In the genomic region with DNA sequence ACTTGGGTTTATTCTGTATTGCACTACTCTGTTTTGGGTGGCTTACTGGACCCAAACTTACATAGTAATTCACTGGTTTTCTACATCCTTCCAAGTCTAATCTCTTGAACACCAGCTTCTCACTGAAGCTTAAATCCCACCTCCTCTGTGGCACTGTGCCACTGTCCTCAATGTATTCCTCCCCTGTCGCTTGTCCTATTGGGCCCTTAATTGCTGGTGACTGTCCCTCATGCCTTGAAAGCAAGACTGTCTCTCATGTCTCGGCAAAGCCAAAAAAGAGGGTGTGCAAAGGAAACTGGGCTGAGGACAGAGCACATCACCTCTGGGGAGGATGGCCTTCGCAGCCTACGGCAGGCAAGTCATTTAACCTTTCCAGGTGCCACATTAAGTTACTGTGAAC, we compare ENCODE assay signal across 9 mouse cellular contexts. TPM values are rescaled to one million over a fixed set of nuclear protein-coding genes. Genes with fewer than 3 reads are reported as not detected.
A peak's percentile ranks its signal among the peaks of the same experiment; 100 is the strongest.
DNase-seq lines count a peak whose midpoint lies in the region; ATAC-seq and TF ChIP-seq lines count a peak whose summit lies in the region.
"Had no signal": no experiment of that assay in that cellular context is flagged by ENCODE, and none has a peak within 500 bp of the region (broad histone marks: within the 10 kb centered on the region; RNA-seq: fewer than 3 reads in every experiment).

No protein-coding gene starts in this region.

- H3K27ac ChIP-seq in heart, embryonic 11.5 days (ENCODE audit: low read depth, low read length): no peak overlapping the region
- H3K27ac ChIP-seq in forebrain, postnatal 0 days (ENCODE audit: low read depth, low read length): peak overlapping the region; percentile 89; the same call in 1 of the 2 replicates
- H3K27ac ChIP-seq in midbrain, embryonic 10.5 days (replicated peaks): peak overlapping the region; percentile 93

- peak overlapping the region; percentile 95 for H3K9ac ChIP-seq in heart, embryonic 11.5 days (ENCODE audit: low read depth, low read length)
- peak overlapping the region; percentile 89 for H3K9ac ChIP-seq in forebrain, postnatal 0 days

- WGBS in heart, embryonic 11.5 days (ENCODE audit: insufficient replicate concordance): 28% methylated on average over 4 of the region's 4 CpGs
- 16% methylated on average over 4 of the region's 4 CpGs for WGBS in forebrain, postnatal 0 days
- WGBS in midbrain, embryonic 10.5 days: 31% methylated on average over 4 of the region's 4 CpGs

- H3K36me3 ChIP-seq in heart, embryonic 11.5 days (ENCODE audit: control insufficient read depth, insufficient read depth, low read length): peaks cover 23% of the 10 kb centered on the region
- peaks cover 51% of the 10 kb centered on the region for H3K36me3 ChIP-seq in E14TG2a.4 (ENCODE audit: insufficient read depth, low read length)
- peaks cover 30% of the 10 kb centered on the region for H3K36me3 ChIP-seq in forebrain, postnatal 0 days (ENCODE audit: insufficient read depth)
- H3K36me3 ChIP-seq in midbrain, embryonic 10.5 days: peaks cover 44% of the 10 kb centered on the region

- H3K4me2 ChIP-seq in heart, embryonic 11.5 days: peak overlapping the region; percentile 74
- H3K4me2 ChIP-seq in forebrain, postnatal 0 days (ENCODE audit: low read depth): peak overlapping the region; percentile 61

- H3K4me3 ChIP-seq in heart, embryonic 11.5 days (ENCODE audit: low read depth, low read length): peak overlapping the region; percentile 99
- peak overlapping the region; percentile 100 for H3K4me3 ChIP-seq in E14TG2a.4 (replicated peaks; ENCODE audit: low read length)
- H3K4me3 ChIP-seq in forebrain, postnatal 0 days (ENCODE audit: low read depth, low read length): peak overlapping the region; percentile 77
- H3K4me3 ChIP-seq in midbrain, embryonic 10.5 days: peak overlapping the region; percentile 70

- H3K9me3 ChIP-seq in heart, embryonic 11.5 days (replicated peaks; ENCODE audit: control insufficient read depth, low read length): 0 out of 2 replicates have a peak, but pooled peaks cover 4% of the 10 kb centered on the region
- H3K9me3 ChIP-seq in E14TG2a.4 (ENCODE audit: low read length): peaks cover 25% of the 10 kb centered on the region
- H3K9me3 ChIP-seq in forebrain, postnatal 0 days (ENCODE audit: low read length): no peaks in the 10 kb centered on the region
- H3K9me3 ChIP-seq in midbrain, embryonic 10.5 days (replicated peaks): no peaks in the 10 kb centered on the region; the same call in 1 of the 2 replicates

- ATAC-seq in heart, embryonic 11.5 days (replicated peaks; ENCODE audit: insufficient number of reproducible peaks, low FRiP score, low TSS enrichment): no peak
- ATAC-seq in forebrain, postnatal 0 days: no peak
- ATAC-seq in inflammation-experienced regulatory T-cells, adult 6 months: no peak

- H3K27me3 ChIP-seq in heart, embryonic 11.5 days (ENCODE audit: control insufficient read depth, insufficient read depth, low read length): no peaks in the 10 kb centered on the region
- no peaks in the 10 kb centered on the region for H3K27me3 ChIP-seq in E14TG2a.4 (ENCODE audit: insufficient read depth, low read length)
- no peaks in the 10 kb centered on the region for H3K27me3 ChIP-seq in forebrain, postnatal 0 days (ENCODE audit: insufficient read depth, low read length)
- no peaks in the 10 kb centered on the region for H3K27me3 ChIP-seq in midbrain, embryonic 10.5 days (ENCODE audit: low read depth, poor library complexity, severe bottlenecking)
- H3K27me3 ChIP-seq: Patski had no signal

- peaks cover 8% of the 10 kb centered on the region; the same call in 1 of the 2 replicates for H3K4me1 ChIP-seq in heart, embryonic 11.5 days (ENCODE audit: control insufficient read depth, insufficient read depth, low read length)
- H3K4me1 ChIP-seq in E14TG2a.4 (replicated peaks; ENCODE audit: low read depth, low read length): peaks cover 67% of the 10 kb centered on the region
- 0 out of 2 replicates have a peak, but pooled peaks cover 5% of the 10 kb centered on the region for H3K4me1 ChIP-seq in forebrain, postnatal 0 days (ENCODE audit: insufficient read depth)
- H3K4me1 ChIP-seq in midbrain, embryonic 10.5 days: peaks cover 14% of the 10 kb centered on the region

- TF ChIP-seq CTCF in E14TG2a.4 (conservative IDR thresholded peaks at IDR 0.05; ENCODE audit: low read length): no peak
- no peak for TF ChIP-seq CTCF in forebrain, postnatal 0 days (IDR thresholded peaks at IDR 0.05; ENCODE audit: low read depth)

- no peak for DNase-seq in heart, adult 8-10 months (ENCODE audit: low spot score)
- no peak for DNase-seq in forebrain, postnatal 0 days
- DNase-seq in midbrain, embryonic 10.5 days (ENCODE audit: low spot score): no peak
- no peak for DNase-seq in layer of hippocampus, adult 9-11 months
- no peak for DNase-seq in spleen, postnatal 4 days (ENCODE audit: low spot score in 2 of 2)

RNA-seq across cellular contexts. Expression of gene Eef1e1, which starts 1.0 kb away (rescaled TPM):
- 42.7 and 45.2 TPM in 2 replicates for polyA plus RNA-seq in heart, embryonic 11.5 days (2014; fragmentation: Nextera tagmentation; extraction: Ambion mirVana)
- total RNA-seq in heart, adult 8-10 months (2022): 10 to 100 TPM; 11.4 to 17.3 (median 14.8) TPM
- total RNA-seq in forebrain, postnatal 0 days (2014; rRNA removed): 45.2 and 46.3 TPM in 2 replicates
- polyA plus RNA-seq in forebrain, postnatal 0 days (2015; fragmentation: Nextera tagmentation; extraction: Ambion mirVana): 106 and 116 TPM in 2 replicates
- 68.5 and 73.9 TPM in 2 replicates for polyA plus RNA-seq in midbrain, embryonic 10.5 days (2016; fragmentation: Nextera tagmentation; extraction: Ambion mirVana)
- polyA plus RNA-seq in inflammation-experienced regulatory T-cells, adult 6 months (2017; shearing (Covaris generic)): 10 to 100 TPM; 42.6 to 49.3 (median 45.5) TPM

RNA-seq across cellular contexts. Expression of gene Bloc1s5, which starts 23.0 kb away (rescaled TPM):
- polyA plus RNA-seq in heart, embryonic 11.5 days (2014; fragmentation: Nextera tagmentation; extraction: Ambion mirVana): 17.9 and 18.9 TPM in 2 replicates
- 10 to 100 TPM; 10.7 to 14.6 (median 11.4) TPM for total RNA-seq in heart, adult 8-10 months (2022)
- total RNA-seq in forebrain, postnatal 0 days (2014; rRNA removed): 9.8 and 10.3 TPM in 2 replicates
- 20.2 and 22.9 TPM in 2 replicates for polyA plus RNA-seq in forebrain, postnatal 0 days (2015; fragmentation: Nextera tagmentation; extraction: Ambion mirVana)
- polyA plus RNA-seq in midbrain, embryonic 10.5 days (2016; fragmentation: Nextera tagmentation; extraction: Ambion mirVana): 26.7 and 27.8 TPM in 2 replicates
- 1 to 10 TPM; 5.2 to 5.7 (median 5.7) TPM for polyA plus RNA-seq in inflammation-experienced regulatory T-cells, adult 6 months (2017; shearing (Covaris generic))
